Mouse (Mus musculus): ENCODE data around the gene Vcp.

DNA sequence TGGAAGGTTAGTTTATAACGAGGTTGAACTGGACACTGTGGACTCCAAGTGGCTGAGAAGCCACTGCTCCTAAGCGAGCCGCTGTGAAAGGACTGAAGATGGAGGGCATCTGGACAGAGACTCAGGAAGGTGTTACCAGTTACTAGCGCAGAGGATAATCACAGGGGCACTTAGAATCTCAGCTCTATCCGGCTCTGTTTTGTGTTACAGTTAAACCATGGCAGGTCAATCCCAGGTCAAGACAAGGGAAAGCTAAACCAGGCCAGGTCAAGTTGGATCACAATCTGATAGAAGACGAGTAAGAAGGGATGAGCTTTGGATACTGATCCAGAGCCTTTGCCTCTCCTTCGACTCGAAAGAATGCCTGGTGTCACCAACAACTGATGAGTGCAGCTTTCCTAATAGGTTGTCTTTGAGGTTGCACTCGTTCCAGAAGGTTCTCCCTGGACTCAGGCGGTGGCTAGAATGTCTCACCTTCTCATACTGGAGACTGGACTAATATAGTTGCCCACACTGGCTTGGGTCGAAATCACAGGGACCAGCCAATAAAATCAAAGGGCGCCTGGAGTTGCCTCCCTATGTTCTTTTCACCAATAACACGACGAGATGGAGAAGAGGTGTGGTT lies 51.1 kb downstream of the Vcp start:
- TF ChIP-seq CTCF (IDR thresholded peaks at IDR 0.05) (no peak), POLR2A (IDR thresholded peaks at IDR 0.05; ENCODE audit: insufficient read depth, low read depth, low read length) (peak; percentile 66), EP300 (IDR thresholded peaks at IDR 0.05; ENCODE audit: insufficient read depth, low read depth, low read length) (no peak)

Data from heart, adult 2 months (tissue).